Mouse (Mus musculus) embryo, embryonic 9.5 days (tissue): ENCODE results near the gene Gm7694.

Source experiments
- DNase-seq: peaks from one replicate; pipeline ENCODE4 v3.0.0-alpha.2; 2017; ENCODE audit errors: extremely low spot score

Gm7694 gene

DNA sequence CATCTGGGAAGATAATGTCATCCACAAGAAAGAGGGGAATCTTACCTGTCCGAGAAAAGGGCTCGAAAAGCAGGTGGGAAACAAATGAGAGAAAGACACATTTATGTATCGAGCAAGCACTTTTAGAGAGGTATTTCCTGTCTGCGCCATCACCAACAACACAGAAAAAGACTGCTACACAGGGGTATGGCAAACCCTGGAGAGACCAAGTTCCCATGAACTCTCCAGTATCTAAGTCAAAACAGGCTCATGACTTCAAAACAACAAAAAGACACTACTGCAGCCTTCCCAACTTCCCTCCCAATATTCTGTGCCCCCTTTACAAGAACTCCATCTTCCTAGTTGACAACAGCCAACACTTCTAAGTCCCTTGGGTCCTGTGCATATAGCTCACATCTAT is at the start of gene Gm7694:
Gene Gm7694 (minus strand): TSS at position 101 of the 400 bp plus-strand sequence.
- DNase-seq, result no peak

DNA sequence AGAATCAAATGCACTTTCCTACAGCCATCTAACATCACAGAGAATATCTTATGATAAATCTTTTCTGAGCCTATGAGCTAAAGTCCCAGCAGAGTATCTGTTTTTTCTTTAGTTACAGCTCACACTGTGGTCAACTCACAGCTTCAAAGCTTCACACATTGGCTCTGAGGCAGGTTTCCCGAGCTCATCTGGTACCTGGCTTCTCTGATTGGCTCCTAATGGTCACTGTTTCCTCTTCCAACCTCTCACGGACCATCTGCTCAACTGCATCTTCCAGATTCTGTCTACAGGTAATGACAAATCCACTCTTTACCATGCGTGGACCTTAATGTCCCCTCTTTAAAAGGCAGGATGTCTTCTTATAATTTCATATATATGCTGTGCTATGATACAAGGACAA is 47.2 kb upstream of the Gm7694 start:
- no peak for DNase-seq

DNA sequence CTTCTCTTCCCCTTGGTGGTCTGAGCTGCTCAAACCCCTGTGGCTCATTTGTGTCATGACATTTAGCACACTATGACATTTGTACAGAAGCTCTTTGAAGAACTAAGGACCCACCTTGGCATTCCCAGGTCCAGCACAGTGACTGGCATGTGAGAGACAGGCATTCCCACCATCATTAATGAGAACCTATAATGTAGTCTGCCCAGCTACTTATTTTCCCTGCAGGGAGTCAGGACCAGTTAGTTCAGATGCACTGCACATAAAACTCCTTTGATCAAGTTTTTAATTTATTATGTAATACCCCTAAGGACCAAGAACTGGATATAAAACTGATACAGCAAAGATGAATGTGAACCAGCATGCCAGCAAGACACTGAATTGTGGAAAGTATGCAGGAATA is 44.9 kb upstream of the Gm7694 start:
- DNase-seq, result no peak

DNA sequence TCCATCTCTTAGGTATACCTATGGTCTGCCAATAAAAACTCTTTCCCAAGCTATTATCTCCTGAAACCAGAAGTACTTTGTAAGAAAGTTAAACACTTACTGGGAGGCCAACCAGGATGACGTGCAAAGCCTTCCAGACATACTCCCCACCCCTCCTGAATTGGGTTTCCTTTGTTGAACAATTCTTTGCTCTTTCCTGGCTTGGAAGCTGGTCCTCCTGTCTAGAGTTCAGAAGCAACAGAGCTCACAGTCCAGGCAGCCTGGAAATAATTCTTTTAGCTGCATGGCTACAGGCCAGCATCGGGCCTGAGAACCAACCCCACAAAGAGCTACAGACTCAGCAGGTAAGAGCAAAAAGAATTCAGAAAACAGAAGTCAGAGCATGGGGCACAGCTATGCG is 40.1 kb upstream of the Gm7694 start:
- DNase-seq, result no peak

DNA sequence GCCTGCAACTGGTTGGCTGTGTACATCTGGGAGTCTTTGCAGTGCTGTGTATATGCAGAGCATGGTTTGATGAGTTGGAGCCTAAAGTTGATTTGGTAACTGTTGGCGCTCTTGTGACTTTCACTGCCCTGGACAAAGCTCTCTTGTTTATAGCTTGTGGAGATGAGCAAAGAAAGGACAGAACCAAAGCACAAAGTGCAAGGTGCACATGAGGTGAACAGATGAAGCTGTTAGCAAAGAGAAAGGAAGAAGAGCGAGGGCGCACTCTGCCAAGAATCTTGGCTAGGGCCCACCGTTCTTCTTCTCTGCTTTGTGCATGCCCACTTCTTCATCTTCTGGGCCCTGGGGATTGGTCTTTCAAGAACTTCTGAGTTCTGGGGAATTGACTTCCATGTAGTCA is 37.8 kb upstream of the Gm7694 start:
- DNase-seq, result no peak

DNA sequence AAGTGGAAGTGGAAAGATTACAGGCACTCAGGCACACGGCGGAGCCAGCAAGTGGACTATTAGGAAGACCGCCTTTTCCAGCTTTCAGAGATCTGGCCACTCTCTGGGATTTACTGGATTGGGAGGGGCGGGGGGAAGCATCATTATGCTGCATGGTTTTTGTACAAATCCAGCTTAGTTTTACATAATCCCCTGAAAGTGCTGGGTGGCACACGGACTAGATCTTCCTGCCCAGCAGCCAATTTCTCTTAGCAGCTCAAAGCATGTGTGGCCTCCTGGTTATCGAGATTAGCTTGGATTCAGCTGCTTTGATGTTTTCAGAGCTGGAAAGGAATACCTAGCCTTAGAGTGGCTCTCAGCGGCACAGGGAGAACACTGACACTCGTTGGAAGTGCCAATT is 36.9 kb upstream of the Gm7694 start:
- DNase-seq, result no peak

DNA sequence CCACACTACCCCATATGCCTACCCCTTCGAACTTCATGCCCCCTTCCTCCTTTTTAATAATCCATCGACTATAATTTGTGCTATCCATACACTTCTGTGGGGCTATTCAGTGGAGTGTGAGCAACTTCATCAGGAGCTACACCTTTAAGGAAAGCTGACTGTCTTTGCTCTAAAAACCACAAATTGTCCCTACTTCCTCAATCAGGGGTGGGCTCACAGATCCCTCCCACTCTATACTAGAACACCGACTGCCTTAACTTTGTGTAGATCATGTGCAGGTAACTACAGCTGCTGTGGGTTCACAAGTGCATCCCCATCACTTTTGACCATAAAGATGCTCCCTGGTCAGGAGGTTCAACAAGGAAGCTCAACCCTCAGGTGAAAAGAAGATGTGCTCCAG is 33.8 kb upstream of the Gm7694 start:
- DNase-seq, result no peak

DNA sequence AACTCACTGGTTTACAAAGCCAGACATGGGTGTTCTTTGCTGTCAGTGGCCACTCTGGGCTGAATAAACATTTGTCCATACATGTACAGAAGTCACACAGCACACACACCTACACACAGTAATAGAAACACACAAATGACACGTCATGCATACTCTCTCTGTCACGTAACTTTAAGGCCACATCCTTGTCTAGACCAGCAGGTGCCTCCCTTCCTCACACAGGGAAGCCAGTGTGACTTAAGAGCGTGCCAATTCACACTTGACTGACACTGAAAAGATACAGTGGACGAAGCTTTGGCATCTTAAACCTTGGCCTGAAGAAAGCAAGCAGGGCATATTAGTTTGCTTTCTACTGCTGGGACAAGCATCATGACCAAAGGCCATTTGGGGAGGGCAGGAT is 26.6 kb upstream of the Gm7694 start:
- DNase-seq, result no peak

DNA sequence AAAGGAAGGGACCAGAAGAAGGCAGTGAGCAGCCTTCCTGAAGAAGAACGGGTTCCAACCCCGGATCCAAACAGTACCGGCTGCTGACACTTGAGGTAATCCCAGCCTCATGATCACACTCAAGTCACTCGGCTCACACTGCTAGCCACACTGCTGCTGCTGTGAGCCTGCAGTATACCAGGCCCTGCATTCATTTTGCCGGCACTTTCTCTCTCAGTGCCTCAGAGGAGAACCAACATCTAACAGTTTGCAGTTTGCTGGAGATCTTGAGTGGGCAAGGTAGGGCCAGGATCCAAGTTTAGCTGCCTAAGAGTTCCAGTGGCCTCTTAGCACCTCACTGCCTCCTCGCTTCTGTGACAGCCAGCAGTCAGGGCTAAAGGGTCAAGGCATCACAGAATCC is 25.8 kb upstream of the Gm7694 start:
- no peak for DNase-seq

DNA sequence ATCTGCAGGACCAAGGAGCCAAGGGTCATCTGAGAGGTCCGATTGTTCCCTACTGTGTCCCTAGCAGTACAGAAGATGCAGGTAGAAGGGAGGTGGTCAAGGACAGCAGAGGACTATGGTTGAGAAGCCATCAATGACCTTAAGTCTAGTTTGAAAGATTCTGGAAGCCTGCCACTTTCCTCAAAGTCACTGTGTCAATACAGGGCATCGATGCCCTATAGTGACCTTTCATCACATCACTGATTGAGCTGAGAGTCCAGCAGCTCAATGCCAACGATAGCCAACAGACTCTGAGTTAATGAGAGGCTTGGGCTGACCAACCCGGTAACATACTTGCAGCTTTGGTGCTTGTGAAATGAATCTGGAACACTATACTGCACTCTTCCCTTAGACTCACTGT is 19.1 kb upstream of the Gm7694 start:
- DNase-seq, result no peak

DNA sequence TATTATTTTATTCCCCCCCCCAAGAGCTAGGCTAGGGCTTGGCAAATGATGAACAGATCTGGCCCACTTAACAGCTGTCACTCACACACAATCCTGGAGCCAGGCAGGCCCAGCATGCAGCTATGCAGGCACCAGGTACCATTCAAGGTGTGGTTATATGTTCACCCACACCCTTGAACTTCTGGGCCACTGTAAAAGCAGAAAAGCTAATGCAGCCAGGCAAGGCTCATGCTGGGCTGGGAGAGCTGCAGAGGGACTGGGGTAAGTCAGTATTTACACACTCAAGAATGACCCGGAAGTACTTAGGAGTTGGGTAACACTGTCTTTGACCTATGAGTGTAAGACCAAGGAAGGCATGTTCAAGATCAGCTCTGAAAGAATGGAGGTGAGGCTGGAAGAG is 18.2 kb upstream of the Gm7694 start:
- DNase-seq, result no peak

DNA sequence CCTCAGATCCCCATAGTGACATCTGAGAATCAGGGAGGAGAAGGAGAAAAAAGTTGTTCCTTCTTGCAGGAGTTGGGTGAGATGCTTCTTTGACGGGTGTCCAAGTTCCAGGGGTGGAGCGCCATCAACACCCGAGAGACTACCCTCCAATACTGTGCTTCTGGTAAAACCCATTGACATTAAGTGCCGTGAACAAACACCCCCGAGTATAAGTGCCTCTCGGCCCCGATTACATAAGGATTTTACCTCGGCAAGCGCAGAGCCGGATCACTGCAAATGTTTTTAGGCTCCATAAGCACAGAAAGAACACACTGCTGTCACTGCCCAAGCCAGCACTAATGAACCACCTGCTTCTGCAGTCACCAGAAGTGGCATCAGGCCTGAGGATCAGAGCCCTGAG is 16.9 kb upstream of the Gm7694 start:
- DNase-seq, result no peak

DNA sequence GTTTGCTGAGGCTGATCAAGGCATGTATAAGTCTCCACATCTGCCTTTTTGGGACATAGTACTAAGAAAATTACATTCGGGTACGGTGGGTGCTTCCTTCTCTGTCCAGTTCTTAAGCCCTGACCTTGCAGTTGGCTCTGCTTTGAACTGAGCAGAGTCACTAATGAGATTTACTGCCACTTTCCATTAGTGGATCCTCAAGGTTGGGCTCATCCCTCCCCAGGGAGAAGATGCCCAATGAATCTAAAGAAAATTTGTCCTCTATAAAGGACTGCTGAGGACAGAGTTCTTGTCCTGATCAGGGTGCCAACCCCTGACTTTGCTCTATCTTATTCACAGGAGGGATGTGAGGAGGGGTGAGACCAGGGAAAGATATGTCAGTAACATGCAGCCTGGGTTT is 15.9 kb upstream of the Gm7694 start:
- DNase-seq, result no peak

DNA sequence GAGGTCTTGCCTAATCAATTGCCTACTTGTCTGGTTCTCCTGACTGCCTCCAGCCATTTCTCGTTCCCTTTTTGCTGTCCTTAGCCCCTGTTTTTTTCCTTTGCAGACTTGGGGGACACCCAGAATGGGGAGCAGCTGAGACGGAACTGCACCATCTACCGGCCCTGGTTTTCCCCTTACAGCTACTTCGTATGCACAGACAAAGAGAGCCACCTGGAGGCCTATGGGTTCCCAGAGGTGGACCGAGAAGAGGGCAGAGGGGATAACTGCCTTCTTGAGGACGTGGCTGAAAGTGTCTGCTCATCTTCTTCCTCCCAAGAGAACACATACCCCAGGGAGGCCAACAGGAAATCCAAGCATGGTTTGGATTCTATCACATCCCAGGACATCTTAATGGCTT is 5.3 kb upstream of the Gm7694 start:
- DNase-seq, result no peak

DNA sequence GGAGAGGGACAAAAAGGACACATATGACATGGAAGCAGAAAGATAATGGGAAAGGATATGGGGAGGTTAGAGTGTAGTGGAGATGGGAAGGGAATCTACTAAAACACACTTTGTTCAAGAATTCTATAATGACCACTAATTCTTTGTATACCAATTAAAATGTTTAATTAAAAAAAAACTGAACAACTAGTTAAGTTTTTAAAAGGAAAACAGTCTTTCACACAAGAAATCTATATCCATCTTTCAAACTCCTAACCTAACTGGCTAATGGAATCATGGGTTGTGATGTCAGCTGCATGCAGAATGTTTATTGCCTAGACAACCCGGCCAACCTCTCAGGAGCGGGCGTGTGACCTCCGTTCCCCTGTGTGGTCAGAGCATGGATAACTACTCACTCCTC is 2.4 kb upstream of the Gm7694 start, which contains the start of gene Spata46:
Gene Spata46 (plus strand): TSS at position 301 of the 400 bp plus-strand sequence.
- DNase-seq, result no peak

DNA sequence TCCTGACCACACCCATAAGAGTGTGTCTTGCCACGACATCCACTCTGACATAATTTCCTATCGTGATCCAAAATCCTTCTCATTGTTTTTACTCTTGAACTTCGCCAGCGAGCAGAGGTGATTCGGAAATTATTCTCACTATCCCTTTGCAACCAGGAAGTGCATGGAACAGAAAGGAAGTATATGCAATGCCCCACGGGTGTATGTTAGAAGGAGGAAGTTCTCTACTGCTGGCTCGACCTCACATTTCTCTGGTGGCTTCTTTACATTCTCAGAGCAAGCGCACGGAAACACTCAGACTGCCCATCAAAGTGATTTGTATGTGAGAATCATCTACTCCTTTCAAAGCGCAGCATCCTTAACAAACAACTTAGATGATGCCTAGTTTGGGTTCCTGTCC is 1.1 kb downstream of the Gm7694 start:
- no peak for DNase-seq

DNA sequence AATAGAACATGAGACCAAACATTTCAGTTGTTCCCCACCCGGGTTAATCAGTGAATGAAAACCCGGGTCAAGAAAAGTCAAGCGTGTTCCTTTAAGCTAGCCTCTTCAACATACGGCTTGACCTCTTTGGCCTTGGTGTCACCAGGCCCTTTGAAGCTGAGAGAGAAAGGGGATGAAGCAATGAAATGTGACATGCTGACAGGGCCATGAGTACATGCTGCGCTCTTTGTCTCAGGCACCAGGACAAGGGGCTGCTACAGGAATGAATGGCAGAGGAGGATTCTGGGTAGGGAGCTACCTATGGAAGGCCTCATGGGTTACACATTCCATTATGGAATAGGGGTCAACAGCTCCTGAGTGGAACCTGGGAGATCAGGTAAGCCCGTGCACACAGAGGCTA is 3.0 kb downstream of the Gm7694 start:
- peak; percentile 37 for DNase-seq

DNA sequence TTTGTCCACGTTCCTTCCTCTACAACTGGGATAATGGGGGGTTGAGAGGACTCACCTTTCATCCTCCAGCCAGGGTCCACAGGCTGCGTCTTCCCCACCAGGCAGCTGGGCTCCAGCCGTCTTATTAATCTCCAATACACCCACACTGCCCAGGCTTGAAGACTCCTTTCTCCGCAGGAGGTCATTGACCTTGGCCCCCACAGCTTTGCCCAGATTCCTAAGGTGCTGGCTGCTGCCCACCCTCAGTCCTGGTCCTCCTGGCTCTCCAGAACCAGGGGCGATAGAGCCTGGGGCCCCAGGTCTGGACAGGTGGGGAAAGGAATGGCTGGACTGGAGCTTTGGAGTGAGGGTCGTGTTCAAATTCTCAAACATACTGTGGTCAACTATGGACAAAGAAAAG is 3.7 kb downstream of the Gm7694 start:
- no peak for DNase-seq

DNA sequence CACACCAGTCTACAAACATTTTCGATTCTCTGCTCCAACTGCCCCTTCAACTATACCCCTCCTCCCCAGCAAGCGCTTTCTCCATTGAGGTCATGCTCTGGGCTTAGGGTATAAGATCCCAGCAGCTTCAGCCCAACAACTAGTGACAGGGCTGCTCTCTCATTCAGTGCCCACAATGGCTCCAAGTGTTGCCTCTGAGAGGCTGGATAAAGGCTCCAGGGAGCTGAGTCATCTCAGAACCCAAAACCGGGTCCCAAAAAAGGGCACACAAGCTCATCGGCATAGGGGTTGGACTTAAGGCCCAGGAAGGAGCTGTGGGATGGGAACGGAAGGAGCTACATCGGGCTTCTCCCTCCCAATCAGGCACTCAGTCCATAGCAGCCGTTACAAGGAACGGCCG is 4.4 kb downstream of the Gm7694 start:
- no peak for DNase-seq

DNA sequence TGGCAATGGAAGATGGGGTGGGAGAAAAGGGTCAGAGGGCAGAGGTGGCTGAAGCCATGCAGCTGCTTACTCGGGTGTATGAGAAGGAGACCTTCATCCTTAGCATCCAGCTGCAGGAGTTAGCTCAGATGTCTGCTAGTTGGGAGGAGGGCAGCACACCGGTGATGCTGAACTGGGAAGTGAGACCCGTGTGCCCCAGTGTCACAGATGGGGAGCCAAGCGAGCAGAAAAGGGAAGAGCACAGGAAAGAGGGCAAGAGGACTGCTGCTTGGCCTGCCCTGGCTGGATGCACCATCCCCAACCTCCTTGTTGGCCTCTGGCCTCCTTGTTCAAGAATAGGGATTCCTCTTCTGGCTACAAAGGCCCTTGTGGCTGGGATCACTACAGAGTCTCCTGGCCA is 6.6 kb downstream of the Gm7694 start:
- DNase-seq, result no peak

DNA sequence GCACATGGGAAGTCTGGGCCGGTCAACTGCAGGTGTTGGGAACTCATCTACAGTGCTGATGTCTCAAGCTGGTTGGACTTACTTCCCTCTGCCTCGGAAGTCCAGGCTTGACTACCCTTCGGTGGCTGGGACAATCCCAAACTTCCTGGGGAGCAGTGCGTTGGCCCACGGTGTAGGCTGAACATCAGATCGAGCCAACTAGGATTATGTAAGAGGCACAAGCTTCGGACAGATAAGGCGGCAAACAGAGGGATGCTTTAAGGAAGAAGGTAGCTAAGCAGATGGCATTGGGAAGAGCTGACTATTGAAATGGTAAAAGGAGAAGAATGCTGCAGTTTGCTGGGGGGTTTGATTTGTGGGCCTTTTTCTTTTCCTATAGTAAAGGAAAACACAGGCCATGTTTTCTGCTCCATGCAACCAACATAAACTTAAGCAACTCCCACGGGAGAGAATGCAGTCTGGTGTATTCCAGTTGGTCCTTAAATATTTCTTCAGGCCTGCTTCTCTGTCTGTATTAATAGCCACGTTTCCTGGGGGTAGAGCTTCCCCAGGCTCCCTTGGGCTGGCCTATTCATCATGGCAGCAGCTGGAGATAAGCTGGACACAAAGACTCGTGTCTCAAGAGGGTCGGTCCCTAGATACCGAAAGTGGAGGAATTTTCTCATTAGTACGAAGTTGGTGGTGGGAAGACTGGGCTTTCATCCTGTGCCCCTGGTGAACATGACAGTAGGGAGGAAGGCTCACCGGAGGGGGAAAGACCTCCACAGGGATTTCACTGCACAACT is 11.2 kb downstream of the Gm7694 start:
- DNase-seq, result no peak

DNA sequence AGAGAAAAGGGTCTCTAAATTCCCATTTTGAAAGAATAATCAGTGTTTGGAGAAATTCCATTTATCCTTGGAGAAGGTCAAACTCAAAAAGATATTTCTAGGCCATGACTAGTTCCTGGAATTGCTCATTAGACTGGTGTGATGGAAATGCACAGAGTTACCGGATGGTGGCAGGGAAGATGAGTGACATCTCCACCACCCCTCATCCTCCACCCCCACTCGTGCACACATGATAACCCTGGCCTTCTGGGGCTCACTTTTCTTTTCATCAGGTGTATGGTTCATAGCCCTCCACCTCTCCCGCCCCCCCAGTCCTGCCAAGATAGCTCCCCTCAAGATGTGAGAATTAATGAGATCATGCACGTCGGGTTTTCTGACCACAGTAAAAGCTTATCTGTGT is 12.9 kb downstream of the Gm7694 start:
- no peak for DNase-seq

DNA sequence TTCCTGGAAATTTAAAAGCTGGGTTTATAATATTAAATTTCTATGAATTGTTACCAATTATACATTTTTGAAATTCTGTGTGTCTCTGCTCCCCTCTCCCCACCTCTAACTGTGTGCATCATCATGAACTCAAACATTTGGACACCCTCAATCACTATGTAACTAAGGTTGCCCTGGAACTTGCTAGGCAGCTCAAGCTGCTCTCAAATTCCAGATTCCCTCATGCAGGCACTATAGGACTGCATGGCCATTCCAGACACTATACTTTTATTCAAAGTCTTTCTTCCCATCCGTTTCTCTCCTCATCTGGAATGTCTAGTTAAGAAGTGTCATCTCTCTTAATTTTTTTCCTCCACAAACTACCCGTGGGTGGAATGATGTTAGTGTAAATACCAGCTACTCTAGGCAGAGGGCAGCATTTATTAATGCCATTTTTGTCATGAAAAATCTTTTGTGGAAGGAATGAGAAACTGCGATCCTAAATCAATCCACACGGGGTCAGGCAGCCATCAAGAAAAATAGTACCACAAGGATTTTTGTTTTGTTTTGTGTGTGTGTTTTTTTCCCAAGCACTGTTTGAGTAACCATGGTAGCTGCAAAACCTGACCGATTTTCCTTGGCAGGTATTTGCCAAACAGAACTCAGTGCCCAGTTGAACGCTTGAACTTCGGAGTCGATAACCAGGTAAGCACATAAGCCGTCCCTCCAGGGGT is 13.7 kb downstream of the Gm7694 start:
- peak; percentile 59 for DNase-seq
